Mouse (Mus musculus) gastrocnemius, postnatal 4 days (tissue): ENCODE measurements around the gene Ccdc40. TPM values are rescaled to one million over a fixed set of nuclear protein-coding genes. Genes with fewer than 3 reads are reported as not detected.

ENCODE experiments used
- DNase-seq, 2 experiments: peaks; one replicate each; pipeline ENCODE4 v3.0.0; 2021 to 2022; ENCODE audit warnings: low spot score in 2 of 2, mixed read lengths in 2 of 2
- total RNA-seq, 2 experiments: library from RNA; stranded (reverse); gene quantifications; 2 replicates each; pipeline ENCODE4 v1.2.3; 2021

Ccdc40 gene
- total RNA-seq, 2 experiments from 2014 or later = 0.12 to 0.16 TPM

- DNase-seq = no peak
These were observed 20.4 kb upstream of the Ccdc40 start for GRCm38 (mm10) chr11:119207986-119208385.

- no peak for DNase-seq
These were observed 19.5 kb upstream of the Ccdc40 start for GRCm38 (mm10) chr11:119208870-119209370.

- peak in 1 of 2 experiments; percentile 82 for DNase-seq
These were observed 18.9 kb upstream of the Ccdc40 start for GRCm38 (mm10) chr11:119209371-119210025.

- DNase-seq = peak; percentile 63 to 85
These were observed 17.9 kb upstream of the Ccdc40 start for GRCm38 (mm10) chr11:119210321-119211100.

GRCm38 (mm10) chr11:119211604-119212309 lies 16.6 kb upstream of the Ccdc40 start:
- DNase-seq = peak in 1 of 2 experiments; percentile 48

GRCm38 (mm10) chr11:119213166-119213885 lies 15.0 kb upstream of the Ccdc40 start:
- no peak for DNase-seq

- DNase-seq = peak in 1 of 2 experiments; percentile 60
These were observed 13.1 kb upstream of the Ccdc40 start for GRCm38 (mm10) chr11:119215038-119215904.

- DNase-seq = peak in 1 of 2 experiments; percentile 58
These were observed 12.4 kb upstream of the Ccdc40 start for GRCm38 (mm10) chr11:119215905-119216507.

- DNase-seq = no peak
These were observed 10.5 kb upstream of the Ccdc40 start for GRCm38 (mm10) chr11:119217861-119218260.

- DNase-seq = peak in 1 of 2 experiments; percentile 64
These were observed 8.4 kb upstream of the Ccdc40 start for GRCm38 (mm10) chr11:119219816-119220465.

GRCm38 (mm10) chr11:119221812-119222510 lies 6.4 kb upstream of the Ccdc40 start:
- DNase-seq = no peak

GRCm38 (mm10) chr11:119223124-119223890 lies 5.1 kb upstream of the Ccdc40 start:
- DNase-seq = no peak

GRCm38 (mm10) chr11:119224926-119225325 lies 3.4 kb upstream of the Ccdc40 start:
- no peak for DNase-seq

- DNase-seq = no peak
These were observed 2.7 kb upstream of the Ccdc40 start for GRCm38 (mm10) chr11:119225634-119226033.

- DNase-seq = no peak
These were observed 781 bp upstream of the Ccdc40 start for GRCm38 (mm10) chr11:119227591-119227990.

GRCm38 (mm10) chr11:119228846-119229626 lies 664 bp downstream of the Ccdc40 start:
- peak in 1 of 2 experiments; percentile 74 for DNase-seq

- DNase-seq = no peak
These were observed 6.4 kb downstream of the Ccdc40 start for GRCm38 (mm10) chr11:119234770-119235169.
